Mouse (Mus musculus) lung, postnatal 0 days (tissue): Measurements from ENCODE around the gene Zc3h15. TPM values are rescaled to one million over a fixed set of nuclear protein-coding genes. Genes with fewer than 3 reads are reported as not detected.
"Not testable (repeated sequence)": the region's sequence is repeated elsewhere in the genome, so short reads cannot be mapped to it uniquely, and the experiment has no call there.

Experiments used
- ATAC-seq: fragments of 200-750 bp; cut with Nextera tagmentation; 2 replicates; pipeline ENCODE4 v1.8.0; 2017; ENCODE audit warnings: moderate library complexity
- DNase-seq: peaks from one replicate; pipeline ENCODE4 v3.0.0-alpha.2; 2016; ENCODE audit warnings: low spot score
- H3K27ac ChIP-seq: fragments of 300-500 bp; sonication (generic); 2 replicates; pipeline ENCODE4 v1.5.1; 2014; ENCODE audit warnings: antibody characterized with exemption, mild to moderate bottlenecking, low read length, mixed read lengths
- H3K27me3 ChIP-seq: fragments of 300-500 bp; sonication (generic); replicated peaks from 2 replicates; pipeline ENCODE4 v1.6.1; 2014; ENCODE audit warnings: low read length, mixed read lengths; ENCODE audit not compliant: insufficient read depth
- H3K36me3 ChIP-seq: fragments of 300-500 bp; sonication (generic); 2 replicates; pipeline ENCODE4 v1.6.1; 2014; ENCODE audit warnings: low read length, mixed read lengths; ENCODE audit not compliant: insufficient read depth
- H3K4me1 ChIP-seq: fragments of 300-500 bp; sonication (generic); 2 replicates; pipeline ENCODE4 v1.6.1; 2014; ENCODE audit warnings: antibody characterized with exemption, low read depth, low read length, mixed read lengths; ENCODE audit not compliant: insufficient read depth
- H3K4me2 ChIP-seq: fragments of 300-500 bp; sonication (generic); replicated peaks from 2 replicates; pipeline ENCODE4 v1.6.1; 2014; ENCODE audit warnings: low read depth, mild to moderate bottlenecking, low read length, moderate library complexity, mixed read lengths
- H3K4me3 ChIP-seq: fragments of 300-500 bp; sonication (generic); 2 replicates; pipeline ENCODE4 v1.5.1; 2014; ENCODE audit warnings: low read depth, low read length
- H3K9ac ChIP-seq: fragments of 300-500 bp; sonication (generic); replicated peaks from 2 replicates; pipeline ENCODE4 v1.6.1; 2014; ENCODE audit warnings: low read depth, mild to moderate bottlenecking
- H3K9me3 ChIP-seq: fragments of 300-500 bp; sonication (generic); 2 replicates; pipeline ENCODE4 v1.6.1; 2016; ENCODE audit warnings: low read length, mixed read lengths
- CTCF ChIP-seq: IDR thresholded peaks from 2 replicates; pipeline ENCODE4 v1.5.1; 2016; ENCODE audit warnings: antibody characterized with exemption, mild to moderate bottlenecking
- EP300 ChIP-seq: IDR thresholded peaks from 2 replicates; pipeline ENCODE4 v1.6.1; 2016; ENCODE audit warnings: antibody characterized with exemption, mild to moderate bottlenecking, control low read depth
- WGBS: fragments of 180-500 bp; shearing (Covaris S2); extraction: QIAGEN DNeasy Blood & Tissue Kit; methylation state at CpG from one replicate; pipeline ENCODE4 v1.1.7; 2014; 5-methylcytosine and 5-hydroxymethylcytosine counted together
- polyA plus RNA-seq: library from polyadenylated mRNA; unstranded; fragments of >200 nt; fragmentation: Nextera tagmentation; extraction: Ambion mirVana; gene quantifications from 2 replicates; pipeline ENCODE4 v1.2.1, GENCODE M21; 2015

Gene Zc3h15
- polyA plus RNA-seq, 1 experiment from 2014 or later: 79.2 TPM

GRCm38 (mm10) chr2:83652606-83653005 is 8.4 kb downstream of the Zc3h15 start:
- ATAC-seq: no peak
- TF ChIP-seq EP300 (no peak), CTCF (no peak)
- Histone ChIP-seq H3K36me3 (no peaks in the 10 kb centered on the region), H3K4me3 (no peak overlapping the region), H3K27me3 (no peaks in the 10 kb centered on the region), H3K9me3 (no peaks in the 10 kb centered on the region), H3K4me1 (peaks cover 4% of the 10 kb centered on the region; the same call in 1 of the 2 replicates), H3K9ac (no peak overlapping the region), H3K4me2 (no peak overlapping the region), H3K27ac (no peak overlapping the region)
- DNase-seq: no peak

- no peak overlapping the region for H3K4me3 ChIP-seq
- no peaks in the 10 kb centered on the region for H3K27me3 ChIP-seq
- 74% methylated on average over 3 of the region's 3 CpGs for WGBS
- H3K4me2 ChIP-seq: no peak overlapping the region
- ATAC-seq (no peak), DNase-seq (no peak)
- no peak overlapping the region for H3K9ac ChIP-seq
- H3K36me3 ChIP-seq: peaks cover 5% of the 10 kb centered on the region; the same call in 1 of the 2 replicates
- no peaks in the 10 kb centered on the region for H3K9me3 ChIP-seq
- TF ChIP-seq CTCF (no peak), EP300 (no peak)
- H3K4me1 ChIP-seq: no peaks in the 10 kb centered on the region
- H3K27ac ChIP-seq: no peak overlapping the region
Observed at GRCm38 (mm10) chr2:83659279-83659678, 15.0 kb downstream of the Zc3h15 start.

GRCm38 (mm10) chr2:83660114-83660513 is 15.9 kb downstream of the Zc3h15 start:
- ATAC-seq: no peak

GRCm38 (mm10) chr2:83661351-83661750 is 17.1 kb downstream of the Zc3h15 start:
- no peaks in the 10 kb centered on the region for H3K9me3 ChIP-seq
- no peaks in the 10 kb centered on the region for H3K27me3 ChIP-seq
- ATAC-seq (no peak), DNase-seq (no peak)
- no peaks in the 10 kb centered on the region for H3K4me1 ChIP-seq
- no peak overlapping the region for H3K9ac ChIP-seq
- no peak overlapping the region for H3K4me3 ChIP-seq
- 86% methylated on average over 6 of the region's 6 CpGs for WGBS
- H3K4me2 ChIP-seq: no peak overlapping the region
- H3K36me3 ChIP-seq: peaks cover 5% of the 10 kb centered on the region; the same call in 1 of the 2 replicates
- no peak overlapping the region for H3K27ac ChIP-seq
- no peak for TF ChIP-seq EP300
- no peak for TF ChIP-seq CTCF

More at GRCm38 (mm10) chr2:83660114-83660513, 15.9 kb downstream of the Zc3h15 start:
- Histone ChIP-seq H3K4me2 (no peak overlapping the region), H3K27me3 (no peaks in the 10 kb centered on the region), H3K4me3 (no peak overlapping the region), H3K9me3 (no peaks in the 10 kb centered on the region), H3K4me1 (no peaks in the 10 kb centered on the region), H3K9ac (no peak overlapping the region), H3K36me3 (peaks cover 5% of the 10 kb centered on the region; the same call in 1 of the 2 replicates), H3K27ac (no peak overlapping the region)
- DNase-seq: no peak
- WGBS: 86% methylated on average over 1 of the region's 1 CpGs
- TF ChIP-seq CTCF (no peak; the same call in 1 of the 2 replicates), EP300 (no peak)

GRCm38 (mm10) chr2:83665051-83665450 is 20.8 kb downstream of the Zc3h15 start:
- not testable (repeated sequence) for H3K27ac ChIP-seq, H3K36me3 ChIP-seq, H3K9ac ChIP-seq, DNase-seq, H3K4me1 ChIP-seq, H3K4me3 ChIP-seq, H3K4me2 ChIP-seq, H3K9me3 ChIP-seq, ATAC-seq, H3K27me3 ChIP-seq
- peak; percentile 16; the same call in 1 of the 2 replicates for TF ChIP-seq CTCF
- WGBS: 94% methylated on average over 2 of the region's 2 CpGs

- ATAC-seq (no peak), DNase-seq (no peak)
- Histone ChIP-seq H3K4me1 (no peaks in the 10 kb centered on the region), H3K27ac (no peak overlapping the region), H3K4me3 (no peak overlapping the region), H3K9ac (no peak overlapping the region), H3K9me3 (no peaks in the 10 kb centered on the region), H3K36me3 (no peaks in the 10 kb centered on the region), H3K4me2 (no peak overlapping the region), H3K27me3 (no peaks in the 10 kb centered on the region)
- 72% methylated on average over 2 of the region's 2 CpGs for WGBS
- TF ChIP-seq CTCF (no peak), EP300 (no peak)
Observed at GRCm38 (mm10) chr2:83667430-83667829, 23.2 kb downstream of the Zc3h15 start.

- no peak for DNase-seq
- 66% methylated on average over 1 of the region's 1 CpGs for WGBS
- H3K4me2 ChIP-seq: no peak overlapping the region
- no peak overlapping the region for H3K9ac ChIP-seq
- H3K36me3 ChIP-seq: no peaks in the 10 kb centered on the region
- H3K9me3 ChIP-seq: no peaks in the 10 kb centered on the region
- no peak overlapping the region for H3K4me3 ChIP-seq
- H3K27ac ChIP-seq: no peak overlapping the region
- no peaks in the 10 kb centered on the region for H3K4me1 ChIP-seq
- no peak for ATAC-seq
- no peak for TF ChIP-seq CTCF
- TF ChIP-seq EP300: no peak
- H3K27me3 ChIP-seq: no peaks in the 10 kb centered on the region
Observed at GRCm38 (mm10) chr2:83668052-83668451, 23.8 kb downstream of the Zc3h15 start.
